Mouse (Mus musculus) CH12.LX (cell line): ENCODE results near the gene Samd1. TPM values are rescaled to one million over a fixed set of nuclear protein-coding genes. Genes with fewer than 3 reads are reported as not detected.
A peak's percentile ranks its signal among the peaks of the same experiment; 100 is the strongest.

Experiments used
- DNase-seq: peaks from one replicate; pipeline ENCODE4 v3.0.0-alpha.2; 2013; ENCODE audit errors: extremely low read depth
- H3K27ac ChIP-seq: 2 replicates; pipeline ENCODE4 v1.5.1; 2012; ENCODE audit warnings: low read depth, mild to moderate bottlenecking, control low read depth, moderate library complexity; ENCODE audit not compliant: insufficient read depth
- H3K27me3 ChIP-seq: replicated peaks from 2 replicates; pipeline ENCODE3; 2012; ENCODE audit warnings: inconsistent platforms
- H3K36me3 ChIP-seq, 2 experiments: replicated peaks in 1 of 2; 2 replicates each; pipeline versions ENCODE3 to v1.6.1; 2012; ENCODE audit warnings: inconsistent platforms in 1 of 2, low read length in 1 of 2, mild to moderate bottlenecking in 1 of 2, mixed read lengths in 1 of 2, moderate library complexity in 1 of 2; ENCODE audit not compliant: control insufficient read depth in 1 of 2, insufficient read depth in 1 of 2
- H3K4me1 ChIP-seq, 2 experiments: 2 replicates each; pipeline ENCODE4 v1.6.1; 2012; ENCODE audit warnings: inconsistent platforms in 1 of 2, moderate library complexity in 1 of 2; ENCODE audit not compliant: insufficient read depth in 2 of 2, control insufficient read depth in 1 of 2
- H3K4me2 ChIP-seq: 2 replicates; pipeline ENCODE4 v1.6.1; 2012; ENCODE audit warnings: low read depth, mild to moderate bottlenecking, control low read depth; ENCODE audit not compliant: poor library complexity, insufficient read depth, severe bottlenecking
- H3K4me3 ChIP-seq, 3 experiments: fragments of 150-350 bp in 1 of 3; sonication (generic) in 1 of 3; replicated peaks in 1 of 3; 2 replicates each; pipeline versions ENCODE3 to v1.5.1; 2011 to 2012; ENCODE audit warnings: low read depth in 2 of 3, low read length in 2 of 3, mild to moderate bottlenecking in 2 of 3, moderate library complexity in 2 of 3, control low read depth in 1 of 3, improper control_type of control experiment in 1 of 3, inconsistent platforms in 1 of 3, mixed read lengths in 1 of 3; ENCODE audit not compliant: poor library complexity in 1 of 3
- H3K79me2 ChIP-seq: replicated peaks from 2 replicates; pipeline ENCODE4 v1.6.1; 2012; ENCODE audit warnings: mild to moderate bottlenecking, moderate library complexity; ENCODE audit not compliant: control insufficient read depth, poor library complexity, insufficient read depth, severe bottlenecking; ENCODE audit errors: extremely low read depth
- H3K9ac ChIP-seq: 2 replicates; pipeline ENCODE4 v1.6.1; 2012; ENCODE audit warnings: low read depth, mild to moderate bottlenecking, control low read depth, moderate library complexity; ENCODE audit not compliant: insufficient read depth
- H3K9me3 ChIP-seq: replicated peaks from 2 replicates; pipeline ENCODE3; 2012; ENCODE audit warnings: low read length, inconsistent platforms, mixed read lengths
- CTCF ChIP-seq, 2 experiments: IDR thresholded peaks in 1 of 2; conservative IDR thresholded peaks in 1 of 2; 2 replicates each; pipeline ENCODE4 v1.5.1; 2011 to 2012; ENCODE audit warnings: low read depth in 2 of 2, low read length in 2 of 2, improper control_type of control experiment in 1 of 2, inconsistent platforms in 1 of 2, mild to moderate bottlenecking in 1 of 2, moderate library complexity in 1 of 2
- EP300 ChIP-seq: IDR thresholded peaks from 2 replicates; pipeline ENCODE4 v1.6.1; 2011; ENCODE audit warnings: low read length, improper control_type of control experiment
- ETS1 ChIP-seq: conservative IDR thresholded peaks from 2 replicates; pipeline ENCODE4 v1.6.1; 2012; ENCODE audit warnings: low read depth, mild to moderate bottlenecking, inconsistent platforms, low read length, improper control_type of control experiment, moderate library complexity
- IRF4 ChIP-seq: IDR thresholded peaks from 2 replicates; pipeline ENCODE4 v1.6.1; 2014; ENCODE audit warnings: low read depth, mild to moderate bottlenecking, inconsistent platforms, low read length, improper control_type of control experiment
- JUND ChIP-seq: conservative IDR thresholded peaks from 2 replicates; pipeline ENCODE4 v1.6.1; 2011; ENCODE audit warnings: low read depth, low read length, improper control_type of control experiment
- MXI1 ChIP-seq: IDR thresholded peaks from 2 replicates; pipeline ENCODE4 v1.6.1; 2011; ENCODE audit warnings: mild to moderate bottlenecking, low read depth, low read length, improper control_type of control experiment
- NRF1 ChIP-seq: IDR thresholded peaks from 2 replicates; pipeline ENCODE4 v1.6.1; 2014; ENCODE audit warnings: low read depth, mild to moderate bottlenecking, inconsistent platforms, low read length, improper control_type of control experiment, moderate library complexity
- POLR2A ChIP-seq: IDR thresholded peaks from 2 replicates; pipeline ENCODE4 v1.6.1; 2011; ENCODE audit warnings: low read depth, mild to moderate bottlenecking, improper control_type of control experiment, low read length
- POLR2AphosphoS2 ChIP-seq: IDR thresholded peaks from 2 replicates; pipeline ENCODE4 v1.6.1; 2011; ENCODE audit warnings: low read depth, low read length, improper control_type of control experiment
- SMC3 ChIP-seq: IDR thresholded peaks from 2 replicates; pipeline ENCODE4 v1.6.1; 2011; ENCODE audit warnings: low read depth, low read length, improper control_type of control experiment
- USF1 ChIP-seq: IDR thresholded peaks from 2 replicates; pipeline ENCODE4 v1.6.1; 2014; ENCODE audit warnings: low read depth, mild to moderate bottlenecking, inconsistent platforms, low read length, improper control_type of control experiment
- ZKSCAN1 ChIP-seq: IDR thresholded peaks from 2 replicates; pipeline ENCODE4 v1.6.1; 2012; ENCODE audit warnings: low read depth, inconsistent platforms, low read length, improper control_type of control experiment, borderline replicate concordance
- ZNF384 ChIP-seq: IDR thresholded peaks from 2 replicates; pipeline ENCODE4 v1.6.1; 2012; ENCODE audit warnings: low read depth, low read length, improper control_type of control experiment, inconsistent platforms
- dilution Hi-C: fragments of 300-500 bp; cut with MboI; formaldehyde crosslinking; loops from 2 replicates; pipeline ENCODE4 v1.14.3; 2020; ENCODE audit warnings: low sequenced_read_pairs; ENCODE audit not compliant: extremely low pct_unique_long_range_greater_than_20kb, extremely low pct_ligation_motif_present
- in situ Hi-C: fragments of 300-500 bp; cut with MboI; formaldehyde crosslinking; loops from 3 replicates; pipeline ENCODE4 v1.14.3; 2019; ENCODE audit warnings: low sequenced_read_pairs, low pct_ligation_motif_present, low pct_unique_long_range_greater_than_20kb, mixed read lengths
- polyA plus RNA-seq: library from polyadenylated mRNA; unstranded; fragments of >175 nt; gene quantifications from 2 replicates; pipeline ENCODE4 v1.2.1, GENCODE M21; 2012; ENCODE audit warnings: low read depth; ENCODE audit not compliant: insufficient read length
- total RNA-seq, 2 experiments: library from RNA; depleted of rRNA; stranded (reverse); fragments of 300-350 nt in 1 of 2; fragments of >200 nt in 1 of 2; gene quantifications; 2 replicates each; pipeline ENCODE4 v1.2.3; 2012 to 2014

Gene Samd1
- total and polyA plus RNA-seq, 3 experiments, result 42.1 to 54.5 (median 42.3) TPM

DNA sequence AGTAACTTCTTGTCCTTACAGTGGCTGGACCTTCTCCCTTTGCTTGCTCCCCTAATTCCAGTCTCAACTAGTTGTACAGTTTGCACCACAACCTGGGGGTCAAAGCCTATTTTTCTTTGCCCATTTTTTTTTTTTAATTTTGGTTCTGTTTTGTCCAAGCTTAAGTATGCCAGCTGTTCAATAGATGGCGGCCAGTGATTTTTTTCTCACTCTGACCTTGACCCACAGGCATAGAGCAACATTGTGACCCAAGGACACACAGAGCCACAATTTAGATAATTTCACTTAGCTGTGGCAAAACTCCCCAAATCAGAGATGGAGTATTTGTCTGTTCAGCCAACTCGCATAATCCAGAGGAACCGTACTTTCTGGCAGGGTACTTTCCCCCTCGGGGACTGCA lies 26.4 kb upstream of the Samd1 start:
- Histone ChIP-seq H3K36me3 (peaks cover 27 to 51% of the 10 kb centered on the region in 2 experiments), H3K9me3 (no peaks in the 10 kb centered on the region), H3K27me3 (no peaks in the 10 kb centered on the region), H3K4me3 (no peak overlapping the region), H3K27ac (no peak overlapping the region), H3K9ac (no peak overlapping the region), H3K79me2 (peaks cover 4% of the 10 kb centered on the region; the same call in 1 of the 2 replicates), H3K4me1 (peaks cover 12 to 24% of the 10 kb centered on the region in 2 experiments), H3K4me2 (no peak overlapping the region)
- in situ Hi-C loops, result no loop called here
- no peak for DNase-seq
- dilution Hi-C loops, result no loop called here
- TF ChIP-seq ZNF384 (no peak), SMC3 (no peak), POLR2A (no peak), CTCF (conservative IDR thresholded peaks at IDR 0.05 in 1 of 2, IDR thresholded peaks at IDR 0.05 in 1 of 2; ENCODE audit: low read depth in 2 of 2, low read length in 2 of 2) (no peak), POLR2AphosphoS2 (no peak), IRF4 (no peak), JUND (no peak)
- TF ChIP-seq, all 38 proteins: peak for 0

DNA sequence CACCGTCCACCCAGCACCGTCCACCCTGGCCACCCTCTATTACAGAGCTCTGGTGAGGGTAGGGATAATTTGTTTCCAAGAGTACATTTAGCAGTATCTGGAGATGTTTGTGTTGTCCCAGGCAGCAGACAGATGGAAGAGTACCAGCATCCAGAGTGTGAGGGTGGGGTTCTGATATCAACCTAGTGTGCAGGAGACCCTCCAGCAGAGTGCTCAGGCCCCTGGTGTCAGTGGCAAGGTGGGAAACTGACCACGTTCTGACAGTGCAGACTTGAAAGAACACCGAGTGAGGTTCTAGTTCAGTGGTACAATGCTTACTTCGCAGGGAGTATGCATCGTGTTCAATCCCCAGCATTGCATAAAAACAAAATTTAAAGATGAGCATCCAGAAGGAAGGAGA lies 25.8 kb upstream of the Samd1 start:
- no peak for DNase-seq
- Histone ChIP-seq H3K79me2 (peaks cover 4% of the 10 kb centered on the region; the same call in 1 of the 2 replicates), H3K27me3 (no peaks in the 10 kb centered on the region), H3K4me3 (peak overlapping the region in 2 of 3 experiments; percentile 40 to 82), H3K27ac (no peak overlapping the region), H3K36me3 (peaks cover 26 to 47% of the 10 kb centered on the region in 2 experiments), H3K9me3 (no peaks in the 10 kb centered on the region), H3K4me2 (peak overlapping the region; percentile 66; the same call in 1 of the 2 replicates), H3K9ac (no peak overlapping the region; the same call in 1 of the 2 replicates), H3K4me1 (peaks cover 12 to 30% of the 10 kb centered on the region in 2 experiments)
- TF ChIP-seq SMC3 (no peak), USF1 (no peak), EP300 (no peak), MXI1 (no peak), ETS1 (no peak), ZKSCAN1 (no peak), NRF1 (no peak)
- in situ Hi-C loops, result no loop called here
- dilution Hi-C loops, result no loop called here
